Mouse (Mus musculus) embryonic fibroblast, embryonic 13.5 days (primary cell): ENCODE measurements around the gene Rras. TPM values are rescaled to one million over a fixed set of nuclear protein-coding genes. Genes with fewer than 3 reads are reported as not detected.
"Not testable (repeated sequence)": the region's sequence is repeated elsewhere in the genome, so short reads cannot be mapped to it uniquely, and the experiment has no call there.

Source experiments
- H3K27ac ChIP-seq: 2 replicates; pipeline ENCODE4 v1.5.1; 2012; ENCODE audit warnings: low read length, control low read depth, inconsistent platforms; ENCODE audit not compliant: insufficient read depth
- H3K4me1 ChIP-seq: 2 replicates; pipeline ENCODE4 v1.6.1; 2011; ENCODE audit warnings: low read length; ENCODE audit not compliant: control insufficient read depth, insufficient read depth
- H3K4me3 ChIP-seq: 2 replicates; pipeline ENCODE4 v1.5.1; 2011; ENCODE audit warnings: mild to moderate bottlenecking, control low read depth, low read length; ENCODE audit not compliant: insufficient read depth
- CTCF ChIP-seq: IDR thresholded peaks from 2 replicates; pipeline ENCODE4 v1.5.1; 2011; ENCODE audit warnings: mild to moderate bottlenecking, control low read depth, low read length, moderate library complexity, borderline replicate concordance; ENCODE audit not compliant: insufficient read depth
- POLR2A ChIP-seq: IDR thresholded peaks from 2 replicates; pipeline ENCODE4 v1.6.1; 2011; ENCODE audit warnings: low read depth, mild to moderate bottlenecking, control low read depth, low read length, moderate library complexity
- polyA plus RNA-seq: library from polyadenylated mRNA; stranded (reverse); fragments of >200 nt; gene quantifications from 2 replicates; pipeline ENCODE4 v1.2.4, GENCODE M21; 2011; ENCODE audit warnings: low read depth; ENCODE audit not compliant: missing spikeins, insufficient read length

Gene Rras
- polyA plus RNA-seq, 1 experiment: 83.0 TPM

- no peak overlapping the region for H3K27ac ChIP-seq
- H3K4me3 ChIP-seq: no peak overlapping the region
- H3K4me1 ChIP-seq: no peaks in the 10 kb centered on the region
- TF ChIP-seq CTCF (no peak), POLR2A (no peak)
Measured at GRCm38 (mm10) chr7:45012011-45012410, 5.8 kb upstream of the Rras start.

- Histone ChIP-seq H3K4me1 (no peaks in the 10 kb centered on the region), H3K27ac (no peak overlapping the region), H3K4me3 (no peak overlapping the region)
- no peak for TF ChIP-seq CTCF
- no peak for TF ChIP-seq POLR2A
Measured at GRCm38 (mm10) chr7:45012824-45013223, 4.9 kb upstream of the Rras start.

- Histone ChIP-seq H3K4me3 (no peak overlapping the region), H3K4me1 (no peaks in the 10 kb centered on the region), H3K27ac (no peak overlapping the region)
- TF ChIP-seq CTCF: no peak
- TF ChIP-seq POLR2A: no peak
Measured at GRCm38 (mm10) chr7:45013366-45014095, 4.2 kb upstream of the Rras start.

GRCm38 (mm10) chr7:45014096-45014451 is 3.7 kb upstream of the Rras start:
- no peaks in the 10 kb centered on the region for H3K4me1 ChIP-seq
- H3K4me3 ChIP-seq: no peak overlapping the region
- no peak for TF ChIP-seq CTCF
- TF ChIP-seq POLR2A: no peak
- H3K27ac ChIP-seq: no peak overlapping the region

- Histone ChIP-seq H3K4me3 (peak overlapping the region; percentile 97), H3K4me1 (no peaks in the 10 kb centered on the region), H3K27ac (peak overlapping the region; percentile 63)
- no peak for TF ChIP-seq CTCF
- peak; percentile 55 for TF ChIP-seq POLR2A
Measured at GRCm38 (mm10) chr7:45015344-45015956, 2.3 kb upstream of the Rras start.

- Histone ChIP-seq H3K4me3 (peak within 1 kb of the TSS; percentile 97), H3K27ac (peak within 1 kb of the TSS; percentile 99), H3K4me1 (no peaks in the 10 kb centered on the region)
- TF ChIP-seq CTCF: no peak
- TF ChIP-seq POLR2A: peak; percentile 50
Measured at GRCm38 (mm10) chr7:45015957-45016612, 1.7 kb upstream of the Rras start, which contains the start of gene Scaf1. Scaf1 (minus strand) TSS chr7:45016363.

GRCm38 (mm10) chr7:45016761-45017160 is 1.0 kb upstream of the Rras start:
- H3K4me1 ChIP-seq: no peaks in the 10 kb centered on the region
- TF ChIP-seq POLR2A (no peak), CTCF (no peak)
- peak overlapping the region; percentile 53 for H3K4me3 ChIP-seq
- H3K27ac ChIP-seq: peak overlapping the region; percentile 99

GRCm38 (mm10) chr7:45019031-45019571 is 1.3 kb downstream of the Rras start:
- Histone ChIP-seq H3K4me3 (peak overlapping the region; percentile 75), H3K4me1 (no peaks in the 10 kb centered on the region), H3K27ac (peak overlapping the region; percentile 94)
- TF ChIP-seq CTCF (no peak), POLR2A (peak; percentile 86)

- TF ChIP-seq CTCF: no peak
- TF ChIP-seq POLR2A: no peak
- H3K4me1 ChIP-seq: no peaks in the 10 kb centered on the region
- H3K27ac ChIP-seq: no peak overlapping the region
- H3K4me3 ChIP-seq: no peak overlapping the region
Measured at GRCm38 (mm10) chr7:45020225-45020624, 2.5 kb downstream of the Rras start.

GRCm38 (mm10) chr7:45023711-45024110 is 6.0 kb downstream of the Rras start:
- H3K4me1 ChIP-seq, H3K27ac ChIP-seq, H3K4me3 ChIP-seq: not testable (repeated sequence)
